Mouse (Mus musculus) liver, embryonic 13.5 days (tissue): ENCODE measurements around the gene Ryr3. TPM values are rescaled to one million over a fixed set of nuclear protein-coding genes. Genes with fewer than 3 reads are reported as not detected.

Experiments
- ATAC-seq: fragments of 200-750 bp; cut with Nextera tagmentation; 2 replicates; pipeline ENCODE4 v1.8.0; 2017; ENCODE audit warnings: low read depth, mild to moderate bottlenecking, moderate number of reproducible peaks, moderate library complexity
- DNase-seq: peaks from one replicate; pipeline ENCODE4 v3.0.0; 2022
- H3K27ac ChIP-seq: fragments of 300-500 bp; sonication (generic); 2 replicates; pipeline ENCODE4 v1.5.1; 2015; ENCODE audit warnings: moderate library complexity, mild to moderate bottlenecking, inconsistent platforms
- H3K27me3 ChIP-seq: fragments of 300-500 bp; sonication (generic); 2 replicates; pipeline ENCODE4 v1.6.1; 2015; ENCODE audit warnings: mild to moderate bottlenecking, inconsistent platforms
- H3K36me3 ChIP-seq: fragments of 300-500 bp; sonication (generic); 2 replicates; pipeline ENCODE4 v1.6.1; 2015; ENCODE audit warnings: mild to moderate bottlenecking, inconsistent platforms
- H3K4me1 ChIP-seq: fragments of 300-500 bp; sonication (generic); replicated peaks from 2 replicates; pipeline ENCODE4 v1.6.1; 2015; ENCODE audit warnings: inconsistent platforms
- H3K4me2 ChIP-seq: fragments of 300-500 bp; sonication (generic); 2 replicates; pipeline ENCODE4 v1.6.1; 2015; ENCODE audit warnings: inconsistent platforms, mild to moderate bottlenecking, moderate library complexity
- H3K4me3 ChIP-seq: fragments of 300-500 bp; sonication (generic); replicated peaks from 2 replicates; pipeline ENCODE4 v1.5.1; 2015; ENCODE audit warnings: mild to moderate bottlenecking, inconsistent platforms
- H3K9ac ChIP-seq: fragments of 300-500 bp; sonication (generic); 2 replicates; pipeline ENCODE4 v1.6.1; 2015; ENCODE audit warnings: mild to moderate bottlenecking, inconsistent platforms
- H3K9me3 ChIP-seq: fragments of 300-500 bp; sonication (generic); replicated peaks from 2 replicates; pipeline ENCODE4 v1.6.1; 2016; ENCODE audit warnings: inconsistent platforms
- WGBS: fragments of 180-500 bp; shearing (Covaris S2); methylation state at CpG from one replicate; pipeline ENCODE4 v1.1.7; 2015; ENCODE audit not compliant: insufficient replicate concordance; 5-methylcytosine and 5-hydroxymethylcytosine counted together
- polyA plus RNA-seq: library from polyadenylated mRNA; unstranded; fragments of >200 nt; fragmentation: Nextera tagmentation; extraction: Ambion mirVana; gene quantifications from 2 replicates; pipeline ENCODE4 v1.2.1, GENCODE M21; 2015

Gene Ryr3
- 0.05 and 0.12 TPM in 2 replicates for polyA plus RNA-seq

DNA sequence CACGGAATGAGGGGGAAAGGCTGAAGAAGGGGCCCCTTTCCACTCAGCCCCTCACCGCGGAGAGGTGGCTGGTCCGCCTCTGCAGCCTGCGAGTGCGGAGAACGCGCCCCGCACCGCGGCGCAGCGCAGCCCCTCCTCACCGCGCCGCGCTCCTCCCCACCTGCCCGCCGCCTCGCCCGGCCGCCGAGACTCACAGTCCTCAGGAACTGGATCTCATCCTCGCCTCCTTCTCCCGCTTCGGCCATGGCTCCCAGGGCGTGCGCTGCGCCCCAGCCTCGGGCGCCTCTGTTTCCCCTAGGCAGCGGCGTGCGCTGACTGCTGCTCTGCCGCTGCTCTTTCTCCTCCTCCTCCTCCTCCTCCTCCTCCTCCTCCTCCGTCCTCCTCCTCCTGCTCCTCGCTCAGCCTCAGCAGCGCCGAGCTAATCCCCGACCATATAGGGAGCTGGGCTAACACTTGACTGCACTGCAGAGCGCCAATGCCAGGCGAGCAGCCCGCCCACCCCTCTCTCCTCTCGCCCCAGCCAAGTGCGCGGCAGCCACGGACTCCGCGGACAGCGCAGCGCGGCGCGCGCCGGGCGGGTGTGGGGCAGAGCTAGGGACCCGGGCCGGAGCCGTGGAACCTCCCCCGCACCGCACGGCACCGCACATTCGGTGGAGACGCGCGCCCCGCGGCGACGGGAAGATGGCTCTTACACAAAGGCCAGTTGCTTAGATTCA lies at the start of gene Ryr3:
Ryr3 (minus strand) TSS at position 351 of the 716 bp plus-strand sequence.
- peak within 1 kb of the TSS; percentile 33 for H3K4me3 ChIP-seq
- H3K4me2 ChIP-seq = peak within 1 kb of the TSS; percentile 43
- H3K36me3 ChIP-seq = no peaks in the 10 kb centered on the region
- H3K4me1 ChIP-seq = no peaks in the 10 kb centered on the region
- WGBS = 1% methylated on average over 66 of the region's 72 CpGs
- no peak within 1 kb of the TSS for H3K9ac ChIP-seq
- ATAC-seq (no peak), DNase-seq (no peak)
- H3K9me3 ChIP-seq = no peaks in the 10 kb centered on the region; the same call in 1 of the 2 replicates
- H3K27me3 ChIP-seq = peaks cover 36% of the 10 kb centered on the region
- no peak within 1 kb of the TSS for H3K27ac ChIP-seq

DNA sequence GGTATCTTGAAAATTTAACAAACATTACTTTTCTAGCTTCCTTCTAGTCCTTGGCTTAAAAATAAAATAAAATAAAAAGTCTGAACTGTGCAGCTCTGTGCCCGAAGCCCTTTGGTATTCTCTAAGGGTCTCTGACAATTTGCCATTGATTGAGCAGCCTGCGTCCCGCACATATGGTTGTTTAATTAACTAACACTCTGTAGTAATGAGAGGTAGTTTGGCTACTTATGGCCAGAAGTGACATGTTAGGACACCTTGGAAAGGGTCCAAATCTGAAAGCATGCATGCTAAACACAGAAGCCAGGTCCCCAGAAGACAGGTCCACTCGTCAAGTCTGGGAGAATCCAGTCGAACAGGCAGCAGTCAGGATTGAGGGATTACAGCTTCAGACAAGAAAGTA lies 22.0 kb upstream of the Ryr3 start:
- 63% methylated on average over 5 of the region's 5 CpGs for WGBS
- Histone ChIP-seq H3K27me3 (no peaks in the 10 kb centered on the region), H3K9ac (no peak overlapping the region), H3K27ac (no peak overlapping the region), H3K36me3 (no peaks in the 10 kb centered on the region), H3K9me3 (no peaks in the 10 kb centered on the region), H3K4me3 (no peak overlapping the region), H3K4me2 (no peak overlapping the region), H3K4me1 (no peaks in the 10 kb centered on the region)
- ATAC-seq (no peak), DNase-seq (no peak)

DNA sequence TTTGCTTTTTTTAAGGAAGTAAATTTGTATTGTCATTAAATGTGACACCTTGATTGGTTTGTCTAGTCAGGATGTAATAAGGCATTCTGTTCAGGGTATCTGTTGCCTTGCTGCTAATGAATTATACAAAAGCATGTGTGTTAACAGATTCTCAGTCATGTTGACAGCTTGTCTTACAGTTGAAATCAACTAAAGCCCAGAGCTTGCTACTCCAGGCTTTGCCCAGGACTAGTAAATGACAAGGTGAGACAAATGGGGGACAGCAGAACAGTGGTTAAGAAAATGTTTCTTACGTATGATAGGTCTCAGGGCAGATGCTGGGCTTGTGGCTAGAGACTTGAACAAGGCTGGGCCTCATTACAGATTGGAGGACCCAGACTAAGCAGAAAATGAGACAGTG lies 20.1 kb upstream of the Ryr3 start:
- H3K9me3 ChIP-seq = no peaks in the 10 kb centered on the region
- DNase-seq (no peak), ATAC-seq (no peak)
- H3K36me3 ChIP-seq = no peaks in the 10 kb centered on the region
- no peaks in the 10 kb centered on the region for H3K27me3 ChIP-seq
- no peak overlapping the region for H3K4me2 ChIP-seq
- H3K9ac ChIP-seq = no peak overlapping the region
- no peak overlapping the region for H3K4me3 ChIP-seq
- H3K27ac ChIP-seq = no peak overlapping the region
- H3K4me1 ChIP-seq = no peaks in the 10 kb centered on the region
- 66% methylated on average over 1 of the region's 1 CpGs for WGBS

DNA sequence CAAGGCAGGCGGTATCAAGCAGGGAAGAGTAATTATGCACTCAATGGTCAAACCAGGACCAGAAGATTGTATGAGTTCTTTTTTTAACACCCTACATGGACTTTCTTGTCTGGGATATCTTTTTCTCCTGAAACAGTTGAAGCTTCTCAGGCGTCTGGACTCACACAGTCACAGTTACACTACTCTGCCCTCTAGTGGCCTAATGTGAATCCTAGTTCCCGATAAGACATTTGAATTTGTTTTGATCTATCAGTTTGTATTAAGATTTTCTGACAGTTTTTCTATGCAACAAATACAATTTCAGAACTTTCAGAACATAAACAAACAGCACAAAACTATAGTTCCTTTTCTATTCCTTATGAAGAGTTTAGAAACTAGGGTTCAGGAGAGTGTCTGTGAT lies 17.7 kb upstream of the Ryr3 start:
- Histone ChIP-seq H3K9me3 (no peaks in the 10 kb centered on the region), H3K36me3 (no peaks in the 10 kb centered on the region), H3K9ac (no peak overlapping the region), H3K4me3 (no peak overlapping the region), H3K27me3 (no peaks in the 10 kb centered on the region), H3K27ac (no peak overlapping the region), H3K4me1 (no peaks in the 10 kb centered on the region), H3K4me2 (no peak overlapping the region)
- no peak for DNase-seq
- 12% methylated on average over 3 of the region's 3 CpGs for WGBS
- no peak for ATAC-seq

DNA sequence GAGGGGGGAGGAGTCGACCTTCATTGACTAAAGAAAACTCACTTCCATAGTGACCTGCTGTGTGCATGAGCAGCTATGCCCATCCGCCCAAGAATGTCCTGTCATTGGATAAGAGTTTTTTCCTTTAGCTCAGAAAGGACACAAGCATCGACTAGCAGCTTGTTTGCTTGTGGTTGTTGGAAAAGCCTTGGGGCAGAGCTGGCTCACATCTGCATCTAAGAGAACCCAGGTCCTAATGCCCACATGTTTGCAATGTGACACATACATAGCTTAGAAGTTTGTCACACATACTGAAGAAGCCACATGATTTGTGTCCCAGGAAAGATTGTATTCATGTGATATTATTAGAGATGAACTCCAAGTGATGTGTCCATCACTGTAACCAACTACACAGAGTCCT lies 16.5 kb upstream of the Ryr3 start:
- no peaks in the 10 kb centered on the region for H3K9me3 ChIP-seq
- H3K4me1 ChIP-seq = no peaks in the 10 kb centered on the region
- no peak overlapping the region for H3K27ac ChIP-seq
- ATAC-seq (no peak), DNase-seq (no peak)
- H3K9ac ChIP-seq = no peak overlapping the region
- H3K27me3 ChIP-seq = no peaks in the 10 kb centered on the region
- 39% methylated on average over 3 of the region's 3 CpGs for WGBS
- H3K4me2 ChIP-seq = no peak overlapping the region
- H3K36me3 ChIP-seq = no peaks in the 10 kb centered on the region
- H3K4me3 ChIP-seq = no peak overlapping the region

DNA sequence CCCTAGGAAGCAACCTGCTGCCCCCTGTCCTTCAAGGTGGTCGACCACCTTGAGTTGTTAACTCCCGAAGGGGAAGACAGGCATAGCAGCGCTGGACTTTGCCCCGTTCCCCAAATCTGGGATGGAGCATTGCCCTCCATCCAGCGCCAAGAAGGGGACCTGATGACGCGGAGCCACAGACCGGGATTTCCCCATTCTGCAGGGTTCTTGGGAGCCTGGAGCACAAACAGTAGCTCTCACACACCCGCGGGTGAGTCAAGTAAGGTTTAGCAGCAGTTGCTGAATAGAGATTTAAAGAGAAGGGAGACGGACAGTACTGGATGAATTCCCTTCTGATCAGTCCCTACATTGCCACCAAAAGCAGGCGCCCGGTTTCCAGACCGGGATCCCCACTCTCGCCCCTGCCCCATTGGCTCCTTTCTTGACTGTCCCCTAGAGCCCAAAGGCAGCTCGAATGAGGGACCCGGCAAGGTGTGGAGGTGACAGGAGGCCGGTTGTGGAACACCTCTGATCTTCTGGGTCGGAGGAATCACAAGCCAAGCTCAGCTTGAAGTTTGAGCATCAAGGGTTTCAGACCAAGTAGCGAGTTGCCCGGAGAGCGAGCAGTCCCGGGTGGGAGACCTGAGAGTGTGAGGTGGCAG lies 671 bp downstream of the Ryr3 start:
- H3K36me3 ChIP-seq = no peaks in the 10 kb centered on the region
- peak overlapping the region; percentile 33 for H3K4me3 ChIP-seq
- H3K4me1 ChIP-seq = no peaks in the 10 kb centered on the region
- ATAC-seq = no peak
- 5% methylated on average over 23 of the region's 23 CpGs for WGBS
- peak overlapping the region; percentile 43 for H3K4me2 ChIP-seq
- DNase-seq = no peak
- peaks cover 36% of the 10 kb centered on the region for H3K27me3 ChIP-seq
- H3K9me3 ChIP-seq = no peaks in the 10 kb centered on the region; the same call in 1 of the 2 replicates
- H3K27ac ChIP-seq = no peak overlapping the region
- H3K9ac ChIP-seq = no peak overlapping the region

DNA sequence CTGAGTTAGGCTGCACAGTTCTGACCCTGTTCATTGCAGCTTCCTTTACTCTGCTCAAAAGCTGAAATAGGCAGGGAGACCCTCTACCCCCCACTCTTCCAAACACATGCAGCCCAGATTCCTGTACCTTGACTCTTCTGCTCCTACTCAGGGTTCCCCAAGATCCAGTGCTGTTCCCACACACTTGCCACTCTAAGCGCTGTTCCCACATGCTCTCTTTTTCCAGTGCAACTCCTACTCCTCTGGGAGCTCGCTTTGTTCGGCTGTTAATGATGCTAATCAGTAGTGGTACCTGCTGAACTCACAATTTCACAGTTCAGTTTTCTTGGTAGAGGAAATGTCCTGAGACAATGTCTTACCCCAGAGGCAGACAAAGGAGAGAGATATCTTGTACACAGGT lies 6.9 kb downstream of the Ryr3 start:
- DNase-seq (no peak), ATAC-seq (no peak)
- no peak overlapping the region for H3K27ac ChIP-seq
- H3K36me3 ChIP-seq = no peaks in the 10 kb centered on the region
- H3K4me3 ChIP-seq = no peak overlapping the region
- whole genome bisulfite sequencing = 59% methylated on average over 3 of the region's 3 CpGs
- no peak overlapping the region for H3K4me2 ChIP-seq
- H3K9me3 ChIP-seq = no peaks in the 10 kb centered on the region; the same call in 1 of the 2 replicates
- H3K4me1 ChIP-seq = no peaks in the 10 kb centered on the region
- no peak overlapping the region for H3K9ac ChIP-seq
- H3K27me3 ChIP-seq = peaks cover 4% of the 10 kb centered on the region; the same call in 1 of the 2 replicates

DNA sequence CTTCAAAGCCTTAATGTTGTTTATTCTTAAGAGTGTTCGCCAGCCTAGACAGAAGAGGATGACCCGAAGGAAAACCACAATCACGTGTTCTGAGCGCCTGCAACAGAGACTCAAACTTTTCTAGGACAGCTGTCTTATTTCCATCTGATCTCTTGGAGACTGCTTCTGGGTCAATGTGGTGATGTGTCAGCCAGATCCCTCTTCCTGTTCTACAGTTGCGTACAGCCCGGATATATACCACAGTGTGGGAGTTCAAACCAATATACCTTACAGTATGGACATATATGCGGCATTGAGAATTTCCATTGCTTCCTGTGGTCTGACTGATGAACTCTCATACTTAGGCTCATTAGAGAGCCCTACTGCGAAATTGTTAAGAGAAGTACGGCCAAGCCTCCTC lies 7.6 kb downstream of the Ryr3 start:
- ATAC-seq = no peak
- 62% methylated on average over 9 of the region's 9 CpGs for WGBS

DNA sequence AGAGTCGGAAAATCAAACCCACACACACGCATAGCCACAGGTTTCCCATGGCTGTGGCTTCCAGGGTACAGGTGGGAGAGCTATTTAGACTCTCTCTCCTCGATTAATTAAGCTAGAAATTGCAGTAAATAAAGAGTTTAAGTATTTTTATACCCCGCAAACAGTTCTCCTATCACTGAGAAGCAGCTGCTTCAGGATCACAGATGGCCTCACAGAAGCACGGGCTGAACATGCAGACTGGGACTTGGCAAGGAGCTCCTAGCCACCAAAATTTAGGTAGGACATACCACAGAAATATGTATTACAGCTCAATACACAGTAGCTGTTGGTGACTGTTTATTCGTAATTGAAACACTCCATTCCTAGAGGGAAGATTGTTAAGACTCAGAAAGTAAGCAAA lies 14.0 kb downstream of the Ryr3 start:
- ATAC-seq (no peak), DNase-seq (no peak)
- no peaks in the 10 kb centered on the region for H3K27me3 ChIP-seq
- 56% methylated on average over 6 of the region's 6 CpGs for WGBS
- no peak overlapping the region for H3K9ac ChIP-seq
- no peak overlapping the region for H3K4me3 ChIP-seq
- H3K27ac ChIP-seq = no peak overlapping the region
- no peak overlapping the region for H3K4me2 ChIP-seq
- no peaks in the 10 kb centered on the region for H3K36me3 ChIP-seq
- no peaks in the 10 kb centered on the region for H3K4me1 ChIP-seq
- H3K9me3 ChIP-seq = no peaks in the 10 kb centered on the region

More for the DNA sequence above, 7.6 kb downstream of the Ryr3 start:
- no peak for DNase-seq
- Histone ChIP-seq H3K4me2 (no peak overlapping the region), H3K27me3 (no peaks in the 10 kb centered on the region), H3K36me3 (no peaks in the 10 kb centered on the region), H3K4me1 (no peaks in the 10 kb centered on the region), H3K9me3 (no peaks in the 10 kb centered on the region; the same call in 1 of the 2 replicates), H3K4me3 (no peak overlapping the region), H3K27ac (no peak overlapping the region), H3K9ac (no peak overlapping the region)

DNA sequence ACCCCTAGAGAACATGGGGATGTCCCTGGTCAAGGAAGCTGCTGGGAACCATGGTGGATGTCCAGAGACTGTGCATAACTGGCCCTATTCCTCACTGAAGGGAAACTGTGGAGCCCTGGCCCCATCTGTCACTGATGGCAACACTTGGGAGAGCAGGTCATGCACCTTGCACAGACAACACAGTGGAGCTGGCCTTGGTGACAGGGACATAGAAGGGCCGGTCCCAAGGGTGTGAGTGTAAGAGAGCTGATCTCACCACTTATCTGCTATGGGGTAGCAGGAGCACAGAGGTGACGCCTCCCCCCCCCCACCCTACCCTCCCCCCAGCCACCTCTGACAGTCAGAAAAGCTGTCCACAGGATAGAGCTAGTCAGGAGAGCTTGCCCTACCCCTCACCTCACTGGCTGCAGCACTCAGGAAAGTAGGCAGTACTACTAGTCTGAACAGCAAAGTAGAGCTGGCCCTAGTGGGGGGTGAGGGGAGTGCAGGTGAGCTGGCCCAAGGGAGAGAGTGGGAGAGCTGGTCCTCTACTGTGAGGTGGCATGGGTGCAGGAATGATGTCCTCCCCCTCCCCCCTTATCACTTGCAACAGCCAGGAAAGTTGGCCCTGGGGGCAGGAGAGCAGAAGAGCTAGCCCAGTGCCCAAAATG lies 17.7 kb downstream of the Ryr3 start:
- no peaks in the 10 kb centered on the region for H3K9me3 ChIP-seq
- H3K36me3 ChIP-seq = no peaks in the 10 kb centered on the region

DNA sequence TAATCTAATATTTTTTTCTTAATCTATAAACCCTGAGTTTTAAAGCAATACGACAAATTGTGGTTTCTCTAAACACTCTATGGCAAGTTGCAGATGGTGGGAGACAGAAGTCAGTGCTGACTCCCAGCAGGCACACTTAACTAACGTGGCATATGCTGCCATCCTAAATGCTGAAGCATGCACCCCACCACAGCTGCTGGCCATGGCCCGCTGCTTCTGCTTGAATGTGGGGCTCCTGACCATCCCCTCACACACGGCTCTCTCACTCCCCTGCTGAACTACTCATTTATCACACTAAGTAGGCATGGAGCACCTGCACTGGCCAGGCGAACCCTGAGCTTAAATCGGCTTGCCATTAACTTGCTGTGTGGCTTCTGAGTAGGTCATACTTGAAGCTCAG lies 29.7 kb downstream of the Ryr3 start:
- Histone ChIP-seq H3K36me3 (no peaks in the 10 kb centered on the region), H3K27me3 (no peaks in the 10 kb centered on the region), H3K9me3 (no peaks in the 10 kb centered on the region), H3K27ac (no peak overlapping the region), H3K4me3 (no peak overlapping the region), H3K9ac (no peak overlapping the region), H3K4me1 (no peaks in the 10 kb centered on the region), H3K4me2 (no peak overlapping the region)
- no peak for DNase-seq
- no peak for ATAC-seq
- 63% methylated on average over 6 of the region's 6 CpGs for WGBS

More for the DNA sequence above, 17.7 kb downstream of the Ryr3 start:
- no peak overlapping the region for H3K27ac ChIP-seq
- no peaks in the 10 kb centered on the region for H3K4me1 ChIP-seq
- no peak overlapping the region for H3K4me3 ChIP-seq
- no peak overlapping the region for H3K9ac ChIP-seq
- no peak overlapping the region for H3K4me2 ChIP-seq
- WGBS = 55% methylated on average over 2 of the region's 2 CpGs
- DNase-seq = no peak
- no peak for ATAC-seq
- H3K27me3 ChIP-seq = no peaks in the 10 kb centered on the region
